Mouse (Mus musculus) intestine, embryonic 16.5 days (tissue): ENCODE results near the gene Slc26a10. TPM values are rescaled to one million over a fixed set of nuclear protein-coding genes. Genes with fewer than 3 reads are reported as not detected.

ENCODE experiments used
- ATAC-seq: fragments of 200-750 bp; cut with Nextera tagmentation; 2 replicates; pipeline ENCODE4 v1.8.0; 2017; ENCODE audit warnings: moderate TSS enrichment, moderate library complexity
- H3K27ac ChIP-seq: fragments of 300-500 bp; sonication (generic); 2 replicates; pipeline ENCODE4 v1.5.1; 2014; ENCODE audit warnings: mild to moderate bottlenecking, low read length
- H3K27me3 ChIP-seq: fragments of 300-500 bp; sonication (generic); replicated peaks from 2 replicates; pipeline ENCODE4 v1.6.1; 2014; ENCODE audit warnings: low read length, control low read depth, mixed read lengths; ENCODE audit not compliant: control insufficient read depth, insufficient read depth
- H3K36me3 ChIP-seq: fragments of 300-500 bp; sonication (generic); 2 replicates; pipeline ENCODE4 v1.6.1; 2014; ENCODE audit warnings: low read length, control low read depth; ENCODE audit not compliant: control insufficient read depth, insufficient read depth
- H3K4me1 ChIP-seq: fragments of 300-500 bp; sonication (generic); 2 replicates; pipeline ENCODE4 v1.6.1; 2014; ENCODE audit warnings: low read length, control low read depth, mixed read lengths; ENCODE audit not compliant: control insufficient read depth, insufficient read depth
- H3K4me2 ChIP-seq: fragments of 300-500 bp; sonication (generic); 2 replicates; pipeline ENCODE4 v1.6.1; 2014; ENCODE audit warnings: low read depth, low read length, control low read depth
- H3K4me3 ChIP-seq: fragments of 300-500 bp; sonication (generic); 2 replicates; pipeline ENCODE4 v1.5.1; 2014; ENCODE audit warnings: mild to moderate bottlenecking, low read length
- H3K9ac ChIP-seq: fragments of 300-500 bp; sonication (generic); 2 replicates; pipeline ENCODE4 v1.6.1; 2014; ENCODE audit warnings: low read depth, low read length
- H3K9me3 ChIP-seq: fragments of 300-500 bp; sonication (generic); 2 replicates; pipeline ENCODE4 v1.6.1; 2016; ENCODE audit warnings: low read length, control low read depth; ENCODE audit not compliant: control insufficient read depth
- WGBS: fragments of 180-500 bp; shearing (Covaris S2); extraction: QIAGEN DNeasy Blood & Tissue Kit; methylation state at CpG from one replicate; pipeline ENCODE4 v1.1.7; 2014; 5-methylcytosine and 5-hydroxymethylcytosine counted together
- polyA plus RNA-seq: library from polyadenylated mRNA; unstranded; fragments of >200 nt; fragmentation: Nextera tagmentation; extraction: Ambion mirVana; gene quantifications from 2 replicates; pipeline ENCODE4 v1.2.1, GENCODE M21; 2015

Slc26a10 gene
- polyA plus RNA-seq, 1 experiment from 2014 or later: 1.1 TPM

- 2% methylated on average over 29 of the region's 29 CpGs for WGBS
- H3K36me3 ChIP-seq: no peaks in the 10 kb centered on the region; the same call in 1 of the 2 replicates
- H3K27ac ChIP-seq: no peak overlapping the region
- peak overlapping the region; percentile 41 for H3K9ac ChIP-seq
- H3K4me2 ChIP-seq: peak overlapping the region; percentile 67
- H3K4me1 ChIP-seq: peaks cover 18% of the 10 kb centered on the region
- no peaks in the 10 kb centered on the region for H3K9me3 ChIP-seq
- peaks cover 6% of the 10 kb centered on the region; the same call in 1 of the 2 replicates for H3K27me3 ChIP-seq
- ATAC-seq: peak; percentile 66
- peak overlapping the region; percentile 41 for H3K4me3 ChIP-seq
Measured at GRCm38 (mm10) chr10:127170837-127171272, 9.6 kb downstream of the Slc26a10 start.

- H3K27me3 ChIP-seq: peaks cover 6% of the 10 kb centered on the region; the same call in 1 of the 2 replicates
- no peaks in the 10 kb centered on the region for H3K9me3 ChIP-seq
- H3K4me3 ChIP-seq: peak overlapping the region; percentile 41
- peak overlapping the region; percentile 67 for H3K4me2 ChIP-seq
- H3K27ac ChIP-seq: no peak overlapping the region
- H3K36me3 ChIP-seq: no peaks in the 10 kb centered on the region; the same call in 1 of the 2 replicates
- no peak overlapping the region for H3K9ac ChIP-seq
- WGBS: 14% methylated on average over 22 of the region's 22 CpGs
- peaks cover 18% of the 10 kb centered on the region for H3K4me1 ChIP-seq
- ATAC-seq: no peak
Measured at GRCm38 (mm10) chr10:127170002-127170401, 10.4 kb downstream of the Slc26a10 start.

- Histone ChIP-seq H3K9me3 (no peaks in the 10 kb centered on the region), H3K27ac (peak overlapping the region; percentile 82), H3K4me1 (peaks cover 22% of the 10 kb centered on the region), H3K4me2 (peak overlapping the region; percentile 98), H3K4me3 (peak overlapping the region; percentile 75), H3K9ac (peak overlapping the region; percentile 79), H3K27me3 (peaks cover 6% of the 10 kb centered on the region; the same call in 1 of the 2 replicates), H3K36me3 (no peaks in the 10 kb centered on the region; the same call in 1 of the 2 replicates)
- ATAC-seq: no peak
- WGBS: 18% methylated on average over 10 of the region's 10 CpGs
Measured at GRCm38 (mm10) chr10:127167614-127168192, 12.7 kb downstream of the Slc26a10 start.

GRCm38 (mm10) chr10:127166771-127167613 lies 13.5 kb downstream of the Slc26a10 start:
- Histone ChIP-seq H3K4me1 (peaks cover 22% of the 10 kb centered on the region), H3K9me3 (no peaks in the 10 kb centered on the region), H3K27me3 (peaks cover 6% of the 10 kb centered on the region; the same call in 1 of the 2 replicates), H3K36me3 (no peaks in the 10 kb centered on the region; the same call in 1 of the 2 replicates), H3K9ac (peak overlapping the region; percentile 79), H3K27ac (peak overlapping the region; percentile 82), H3K4me2 (peak overlapping the region; percentile 98), H3K4me3 (peak overlapping the region; percentile 75)
- ATAC-seq: no peak
- 20% methylated on average over 15 of the region's 15 CpGs for WGBS

GRCm38 (mm10) chr10:127166404-127166715 lies 14.1 kb downstream of the Slc26a10 start:
- Histone ChIP-seq H3K4me2 (peak overlapping the region; percentile 98), H3K27ac (peak overlapping the region; percentile 82), H3K4me3 (peak overlapping the region; percentile 75), H3K4me1 (peaks cover 22% of the 10 kb centered on the region), H3K27me3 (peaks cover 6% of the 10 kb centered on the region; the same call in 1 of the 2 replicates), H3K9ac (peak overlapping the region; percentile 79), H3K36me3 (no peaks in the 10 kb centered on the region; the same call in 1 of the 2 replicates), H3K9me3 (no peaks in the 10 kb centered on the region)
- no peak for ATAC-seq
- 8% methylated on average over 11 of the region's 11 CpGs for WGBS

- Histone ChIP-seq H3K9me3 (no peaks in the 10 kb centered on the region), H3K4me3 (peak overlapping the region; percentile 75), H3K4me2 (peak overlapping the region; percentile 98), H3K4me1 (peaks cover 18% of the 10 kb centered on the region), H3K27ac (peak overlapping the region; percentile 82), H3K36me3 (no peaks in the 10 kb centered on the region; the same call in 1 of the 2 replicates), H3K27me3 (peaks cover 6% of the 10 kb centered on the region; the same call in 1 of the 2 replicates), H3K9ac (peak overlapping the region; percentile 79)
- peak; percentile 72 for ATAC-seq
- under 1% methylated on average over 56 of the region's 56 CpGs for WGBS
Measured at GRCm38 (mm10) chr10:127165654-127166403, 14.6 kb downstream of the Slc26a10 start.

- Histone ChIP-seq H3K27me3 (peaks cover 6% of the 10 kb centered on the region; the same call in 1 of the 2 replicates), H3K27ac (peak overlapping the region; percentile 82)
Measured at GRCm38 (mm10) chr10:127165354-127165653, 15.1 kb downstream of the Slc26a10 start.

GRCm38 (mm10) chr10:127164631-127165353 lies 15.7 kb downstream of the Slc26a10 start, which contains the start of gene B4galnt1:
B4galnt1 (plus strand) TSS chr10:127165225.
- H3K4me1 ChIP-seq: peaks cover 7% of the 10 kb centered on the region
- H3K27ac ChIP-seq: peak within 1 kb of the TSS; percentile 82
- peaks cover 6% of the 10 kb centered on the region; the same call in 1 of the 2 replicates for H3K27me3 ChIP-seq
- peak within 1 kb of the TSS; percentile 79 for H3K9ac ChIP-seq
- ATAC-seq: peak; percentile 83
- H3K4me3 ChIP-seq: peak within 1 kb of the TSS; percentile 75
- H3K9me3 ChIP-seq: no peaks in the 10 kb centered on the region
- WGBS: 2% methylated on average over 52 of the region's 52 CpGs
- peak within 1 kb of the TSS; percentile 98 for H3K4me2 ChIP-seq
- no peaks in the 10 kb centered on the region; the same call in 1 of the 2 replicates for H3K36me3 ChIP-seq

More at GRCm38 (mm10) chr10:127165354-127165653, 15.1 kb downstream of the Slc26a10 start:
- peak overlapping the region; percentile 98 for H3K4me2 ChIP-seq
- H3K9ac ChIP-seq: peak overlapping the region; percentile 79
- H3K36me3 ChIP-seq: no peaks in the 10 kb centered on the region; the same call in 1 of the 2 replicates
- peak overlapping the region; percentile 75 for H3K4me3 ChIP-seq
- ATAC-seq: peak; percentile 52
- peaks cover 12% of the 10 kb centered on the region for H3K4me1 ChIP-seq
- no peaks in the 10 kb centered on the region for H3K9me3 ChIP-seq
- WGBS: under 1% methylated on average over 42 of the region's 42 CpGs
